Mouse (Mus musculus) MEL (cell line): Measurements from ENCODE around the gene Vat1. TPM values are rescaled to one million over a fixed set of nuclear protein-coding genes. Genes with fewer than 3 reads are reported as not detected.
A peak's percentile ranks its signal among the peaks of the same experiment; 100 is the strongest.

Experiments
- DNase-seq: peaks from one replicate; pipeline ENCODE4 v3.0.0; 2011; ENCODE audit warnings: low read depth, low spot score
- H3K27ac ChIP-seq: 2 replicates; pipeline ENCODE4 v1.5.1; 2012; ENCODE audit warnings: low read depth, mild to moderate bottlenecking, control low read depth, low read length, moderate library complexity; ENCODE audit not compliant: control insufficient read depth
- H3K27me3 ChIP-seq, 2 experiments: fragments of 150-350 bp in 1 of 2; sonication (generic) in 1 of 2; 2 replicates each; pipeline ENCODE4 v1.6.1; 2012; ENCODE audit warnings: low read length in 2 of 2, mild to moderate bottlenecking in 2 of 2, improper control_type of control experiment in 1 of 2, moderate library complexity in 1 of 2; ENCODE audit not compliant: insufficient read depth in 2 of 2, control insufficient read depth in 1 of 2
- H3K36me3 ChIP-seq, 2 experiments: 2 replicates each; pipeline ENCODE4 v1.6.1; 2012 to 2014; ENCODE audit warnings: low read length in 2 of 2, improper control_type of control experiment in 1 of 2, inconsistent platforms in 1 of 2, mild to moderate bottlenecking in 1 of 2; ENCODE audit not compliant: insufficient read depth in 2 of 2, control insufficient read depth in 1 of 2
- H3K4me1 ChIP-seq, 2 experiments: fragments of 150-350 bp in 1 of 2; sonication (generic) in 1 of 2; 2 replicates each; pipeline ENCODE4 v1.6.1; 2012; ENCODE audit warnings: low read length in 2 of 2, improper control_type of control experiment in 1 of 2, mild to moderate bottlenecking in 1 of 2; ENCODE audit not compliant: insufficient read depth in 2 of 2, control insufficient read depth in 1 of 2
- H3K4me3 ChIP-seq, 2 experiments: fragments of 150-350 bp in 1 of 2; sonication (generic) in 1 of 2; 2 replicates each; pipeline ENCODE4 v1.5.1; 2012; ENCODE audit warnings: low read depth in 2 of 2, low read length in 2 of 2, mild to moderate bottlenecking in 2 of 2, moderate library complexity in 2 of 2, control low read depth in 1 of 2, improper control_type of control experiment in 1 of 2; ENCODE audit not compliant: control insufficient read depth in 1 of 2, insufficient read depth in 1 of 2
- H3K79me2 ChIP-seq: 2 replicates; pipeline ENCODE4 v1.6.1; 2012; ENCODE audit warnings: mild to moderate bottlenecking, low read length, moderate library complexity; ENCODE audit not compliant: control insufficient read depth, poor library complexity, insufficient read depth
- H3K9ac ChIP-seq: 2 replicates; pipeline ENCODE4 v1.6.1; 2012; ENCODE audit warnings: low read depth, mild to moderate bottlenecking, control low read depth, low read length, moderate library complexity; ENCODE audit not compliant: control insufficient read depth, poor library complexity, severe bottlenecking
- H3K9me3 ChIP-seq: fragments of 150-350 bp; sonication (generic); replicated peaks from 2 replicates; pipeline ENCODE4 v1.6.1; 2012; ENCODE audit warnings: mild to moderate bottlenecking, low read length, improper control_type of control experiment, moderate library complexity; ENCODE audit not compliant: insufficient read depth
- BHLHE40 ChIP-seq: IDR thresholded peaks from 2 replicates; pipeline ENCODE4 v1.6.1; 2012; ENCODE audit warnings: low read depth, mild to moderate bottlenecking, inconsistent platforms, low read length, improper control_type of control experiment, borderline replicate concordance
- EP300 ChIP-seq, 2 experiments: IDR thresholded peaks; 2 replicates each; pipeline ENCODE4 v1.6.1; 2011; ENCODE audit warnings: improper control_type of control experiment in 2 of 2, low read length in 2 of 2, low read depth in 1 of 2, mild to moderate bottlenecking in 1 of 2
- GATA1 ChIP-seq: IDR thresholded peaks from 2 replicates; pipeline ENCODE4 v1.6.1; 2011; ENCODE audit warnings: low read depth, low read length, improper control_type of control experiment
- HCFC1 ChIP-seq: IDR thresholded peaks from 2 replicates; pipeline ENCODE4 v1.6.1; 2012; ENCODE audit warnings: low read depth, mild to moderate bottlenecking, inconsistent platforms, low read length, improper control_type of control experiment, moderate library complexity
- MAFK ChIP-seq: IDR thresholded peaks from 2 replicates; pipeline ENCODE4 v1.6.1; 2011; ENCODE audit warnings: low read depth, mild to moderate bottlenecking, low read length, improper control_type of control experiment, borderline replicate concordance
- MAX ChIP-seq: IDR thresholded peaks from 2 replicates; pipeline ENCODE4 v1.6.1; 2011; ENCODE audit warnings: low read length, improper control_type of control experiment
- MAZ ChIP-seq: IDR thresholded peaks from 2 replicates; pipeline ENCODE4 v1.6.1; 2012; ENCODE audit warnings: low read depth, mild to moderate bottlenecking, inconsistent platforms, low read length, improper control_type of control experiment
- MXI1 ChIP-seq: IDR thresholded peaks from 2 replicates; pipeline ENCODE4 v1.6.1; 2011; ENCODE audit warnings: mild to moderate bottlenecking, low read depth, low read length, improper control_type of control experiment
- MYC ChIP-seq: IDR thresholded peaks from 2 replicates; pipeline ENCODE4 v1.6.1; 2011; ENCODE audit warnings: low read depth, mild to moderate bottlenecking, low read length, improper control_type of control experiment, moderate library complexity
- NRF1 ChIP-seq: IDR thresholded peaks from 2 replicates; pipeline ENCODE4 v1.6.1; 2014; ENCODE audit warnings: low read depth, mild to moderate bottlenecking, inconsistent platforms, low read length, improper control_type of control experiment, moderate library complexity; ENCODE audit not compliant: poor library complexity, insufficient read depth, severe bottlenecking
- POLR2AphosphoS2 ChIP-seq: IDR thresholded peaks from 2 replicates; pipeline ENCODE4 v1.6.1; 2011; ENCODE audit warnings: low read length, improper control_type of control experiment
- SIN3A ChIP-seq: IDR thresholded peaks from 2 replicates; pipeline ENCODE4 v1.6.1; 2012; ENCODE audit warnings: low read length, improper control_type of control experiment, inconsistent platforms
- TBP ChIP-seq: IDR thresholded peaks from 2 replicates; pipeline ENCODE4 v1.8.0; 2011; ENCODE audit warnings: low read depth, low read length, improper control_type of control experiment
- TCF12 ChIP-seq: IDR thresholded peaks from 2 replicates; pipeline ENCODE4 v1.6.1; 2014; ENCODE audit warnings: low read depth, mild to moderate bottlenecking, inconsistent platforms, low read length, improper control_type of control experiment, moderate library complexity
- UBTF ChIP-seq: IDR thresholded peaks from 2 replicates; pipeline ENCODE4 v1.6.1; 2012; ENCODE audit warnings: low read depth, mild to moderate bottlenecking, inconsistent platforms, low read length, improper control_type of control experiment, moderate library complexity, borderline replicate concordance; ENCODE audit not compliant: insufficient read depth
- USF1 ChIP-seq: IDR thresholded peaks from 2 replicates; pipeline ENCODE4 v1.6.1; 2014; ENCODE audit warnings: low read depth, mild to moderate bottlenecking, inconsistent platforms, low read length, improper control_type of control experiment, moderate library complexity
- USF2 ChIP-seq, 2 experiments: IDR thresholded peaks; 2 replicates each; pipeline ENCODE4 v1.6.1; 2011 to 2012; ENCODE audit warnings: improper control_type of control experiment in 2 of 2, low read length in 2 of 2, borderline replicate concordance in 1 of 2, inconsistent platforms in 1 of 2, low read depth in 1 of 2, mild to moderate bottlenecking in 1 of 2; ENCODE audit not compliant: insufficient read depth in 1 of 2
- ZKSCAN1 ChIP-seq: IDR thresholded peaks from 2 replicates; pipeline ENCODE4 v1.6.1; 2012; ENCODE audit warnings: low read depth, mild to moderate bottlenecking, inconsistent platforms, low read length, improper control_type of control experiment, moderate library complexity
- ZMIZ1 ChIP-seq: IDR thresholded peaks from 2 replicates; pipeline ENCODE4 v1.6.1; 2012; ENCODE audit warnings: low read depth, mild to moderate bottlenecking, inconsistent platforms, low read length, improper control_type of control experiment, moderate library complexity
- polyA plus RNA-seq, 2 experiments: library from polyadenylated mRNA; stranded (reverse) in 1 of 2; unstranded in 1 of 2; fragments of >175 nt in 1 of 2; fragments of >200 nt in 1 of 2; gene quantifications; 2 replicates each; pipeline versions ENCODE4 v1.2.1 to v1.2.4; 2012; ENCODE audit warnings: low replicate concordance in 2 of 2, low read depth in 1 of 2; ENCODE audit not compliant: insufficient read length in 2 of 2, insufficient read depth in 1 of 2, missing spikeins in 1 of 2
- total RNA-seq: library from RNA; depleted of rRNA; stranded (reverse); fragments of 300-350 nt; gene quantifications from 2 replicates; pipeline ENCODE4 v1.2.3, GENCODE M21; 2012

Gene Vat1
- total and polyA plus RNA-seq, 3 experiments: 43.9 to 125 TPM; not detected in 1

GRCm38 (mm10) chr11:101465101-101465868, 745 bp downstream of the Vat1 start:
- TF ChIP-seq HCFC1: no peak
- TF ChIP-seq GATA1: no peak
- TF ChIP-seq MAX: peak; percentile 73
- no peak; the same call in 1 of the 2 replicates for TF ChIP-seq POLR2AphosphoS2
- peak; percentile 56; the same call in 1 of the 2 replicates for TF ChIP-seq BHLHE40
- no peak for TF ChIP-seq USF2 (IDR thresholded peaks at IDR 0.05; ENCODE audit: borderline replicate concordance in 1 of 2, insufficient read depth in 1 of 2, low read depth in 1 of 2, low read length in 2 of 2)
- no peak; the same call in 1 of the 2 replicates for TF ChIP-seq SIN3A
- TF ChIP-seq TCF12: peak; percentile 23; the same call in 1 of the 2 replicates
- peak in 1 of 2 experiments; percentile 20; a peak in 1 of 4 replicates for TF ChIP-seq EP300 (IDR thresholded peaks at IDR 0.05; ENCODE audit: low read depth in 1 of 2, low read length in 2 of 2)
- TF ChIP-seq ZKSCAN1: no peak
- no peak for TF ChIP-seq MYC
- TF ChIP-seq MXI1: peak; percentile 52
- no peak for TF ChIP-seq MAFK
- peak; percentile 45; the same call in 1 of the 2 replicates for TF ChIP-seq TBP
- TF ChIP-seq MAZ: peak; percentile 79
- TF ChIP-seq NRF1: peak; percentile 89
- TF ChIP-seq UBTF: peak; percentile 77; the same call in 1 of the 2 replicates
- peak; percentile 78 for TF ChIP-seq USF1
- no peak for TF ChIP-seq ZMIZ1
- peaks cover 6% of the 10 kb centered on the region; the same call in 1 of the 2 replicates for H3K79me2 ChIP-seq
- peaks cover 12 to 33% of the 10 kb centered on the region in 2 experiments for H3K4me1 ChIP-seq
- peak overlapping the region; percentile 82 for H3K27ac ChIP-seq
- peak overlapping the region; percentile 70 to 82 for H3K4me3 ChIP-seq
- H3K27me3 ChIP-seq: no peaks in the 10 kb centered on the region
- H3K9me3 ChIP-seq: no peaks in the 10 kb centered on the region
- peaks cover 0 to 27% of the 10 kb centered on the region in 2 experiments; a peak in 3 of 4 replicates for H3K36me3 ChIP-seq
- peak overlapping the region; percentile 78 for H3K9ac ChIP-seq
- peak; percentile 91 for DNase-seq
